Mouse (Mus musculus): ENCODE results near the gene Palm. TPM values are rescaled to one million over a fixed set of nuclear protein-coding genes. Genes with fewer than 3 reads are reported as not detected.

The Palm gene
- polyA plus RNA-seq, 1 experiment from 2014 or later: 247 TPM

DNA sequence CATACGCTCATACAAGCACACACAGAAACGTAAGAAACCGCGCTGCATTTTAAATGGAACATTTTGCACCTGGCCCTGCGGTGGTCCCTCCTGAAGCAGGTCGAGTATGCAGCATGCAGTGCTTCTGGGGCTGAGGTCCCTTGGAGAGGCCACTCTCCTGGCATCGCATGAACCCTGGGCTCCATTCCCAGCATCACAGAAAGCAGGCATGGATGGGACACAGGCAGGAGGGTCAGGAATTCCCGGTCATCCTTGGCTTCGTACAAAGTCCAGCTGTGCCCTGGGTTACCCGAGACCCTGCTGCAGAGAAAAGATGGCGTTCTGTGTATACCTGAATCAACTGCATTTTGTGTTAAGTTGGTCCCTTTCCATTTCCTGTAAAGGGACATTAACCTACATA, 7.1 kb downstream of the Palm start:
- no peak overlapping the region for H3K9ac ChIP-seq (replicated peaks; ENCODE audit: low read depth, low read length)
- no peak overlapping the region for H3K4me3 ChIP-seq (ENCODE audit: low read depth, low read length)
- H3K9me3 ChIP-seq (ENCODE audit: control insufficient read depth, low read length): no peaks in the 10 kb centered on the region
- H3K36me3 ChIP-seq (ENCODE audit: control insufficient read depth, insufficient read depth, low read length): no peaks in the 10 kb centered on the region
- no peak for ATAC-seq (ENCODE audit: low read depth)
- H3K4me1 ChIP-seq (ENCODE audit: control insufficient read depth, insufficient read depth, low read length): peaks cover 45% of the 10 kb centered on the region
- no peak overlapping the region for H3K4me2 ChIP-seq (ENCODE audit: low read depth, low read length)
- no peak overlapping the region for H3K27ac ChIP-seq (ENCODE audit: low read depth, low read length)
- WGBS: 83% methylated on average over 11 of the region's 11 CpGs
- H3K27me3 ChIP-seq (ENCODE audit: control insufficient read depth, insufficient read depth, low read length): no peaks in the 10 kb centered on the region

GRCm38 (mm10) chr10:79801837-79802236, 8.5 kb downstream of the Palm start:
- Histone ChIP-seq H3K27ac (ENCODE audit: low read depth, low read length) (peak overlapping the region; percentile 92), H3K9me3 (ENCODE audit: control insufficient read depth, low read length) (no peaks in the 10 kb centered on the region), H3K36me3 (ENCODE audit: control insufficient read depth, insufficient read depth, low read length) (no peaks in the 10 kb centered on the region), H3K9ac (replicated peaks; ENCODE audit: low read depth, low read length) (peak overlapping the region; percentile 26; the same call in 1 of the 2 replicates), H3K4me2 (ENCODE audit: low read depth, low read length) (no peak overlapping the region), H3K4me1 (ENCODE audit: control insufficient read depth, insufficient read depth, low read length) (peaks cover 48% of the 10 kb centered on the region), H3K27me3 (ENCODE audit: control insufficient read depth, insufficient read depth, low read length) (no peaks in the 10 kb centered on the region), H3K4me3 (ENCODE audit: low read depth, low read length) (no peak overlapping the region)
- WGBS: 39% methylated on average over 3 of the region's 3 CpGs
- no peak for ATAC-seq (ENCODE audit: low read depth)

DNA sequence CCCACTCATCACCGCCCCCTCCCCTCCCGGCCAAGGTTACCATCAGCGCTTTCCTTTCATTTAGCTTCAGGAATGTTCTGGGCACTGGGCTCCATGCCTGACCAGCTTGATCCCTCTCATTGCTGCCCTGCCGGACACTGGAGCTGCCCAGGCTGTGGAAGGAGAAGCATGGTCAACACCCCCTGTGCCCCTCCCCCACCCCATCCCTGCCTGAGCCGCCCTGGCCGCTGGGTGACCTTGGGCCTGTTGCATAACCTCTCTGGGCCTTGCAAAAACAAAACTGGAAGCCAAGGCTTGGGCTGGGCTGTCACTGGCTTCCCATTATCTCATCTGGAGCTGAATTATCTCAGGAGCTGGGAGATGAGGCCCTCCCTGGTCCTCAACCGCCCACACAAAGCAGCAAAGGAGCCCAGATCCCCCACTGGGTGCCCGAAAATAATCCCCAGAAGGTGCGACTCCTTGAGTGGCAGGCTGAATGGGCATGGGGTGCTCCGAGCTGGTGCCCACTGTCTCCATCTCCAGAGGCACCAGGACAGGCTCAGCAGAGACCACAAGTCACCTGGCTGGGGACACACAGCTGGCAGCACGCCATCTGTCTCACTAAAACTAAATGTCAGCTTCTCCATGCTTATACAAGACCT, 9.1 kb downstream of the Palm start:
- 29% methylated on average over 10 of the region's 11 CpGs for WGBS
- ATAC-seq (ENCODE audit: low read depth): no peak
- peaks cover 2% of the 10 kb centered on the region; the same call in 1 of the 2 replicates for H3K36me3 ChIP-seq (ENCODE audit: control insufficient read depth, insufficient read depth, low read length)
- peaks cover 42% of the 10 kb centered on the region for H3K4me1 ChIP-seq (ENCODE audit: control insufficient read depth, insufficient read depth, low read length)
- H3K27me3 ChIP-seq (ENCODE audit: control insufficient read depth, insufficient read depth, low read length): no peaks in the 10 kb centered on the region
- no peak overlapping the region for H3K4me3 ChIP-seq (ENCODE audit: low read depth, low read length)
- H3K9ac ChIP-seq (replicated peaks; ENCODE audit: low read depth, low read length): peak overlapping the region; percentile 26; the same call in 1 of the 2 replicates
- H3K4me2 ChIP-seq (ENCODE audit: low read depth, low read length): no peak overlapping the region
- H3K9me3 ChIP-seq (ENCODE audit: control insufficient read depth, low read length): no peaks in the 10 kb centered on the region
- peak overlapping the region; percentile 92 for H3K27ac ChIP-seq (ENCODE audit: low read depth, low read length)

- Histone ChIP-seq H3K9ac (replicated peaks; ENCODE audit: low read depth, low read length) (peak overlapping the region; percentile 25; the same call in 1 of the 2 replicates), H3K27ac (ENCODE audit: low read depth, low read length) (peak overlapping the region; percentile 92), H3K4me3 (ENCODE audit: low read depth, low read length) (peak overlapping the region; percentile 17; the same call in 1 of the 2 replicates), H3K4me2 (ENCODE audit: low read depth, low read length) (peak overlapping the region; percentile 49), H3K9me3 (ENCODE audit: control insufficient read depth, low read length) (no peaks in the 10 kb centered on the region), H3K4me1 (ENCODE audit: control insufficient read depth, insufficient read depth, low read length) (peaks cover 41% of the 10 kb centered on the region), H3K27me3 (ENCODE audit: control insufficient read depth, insufficient read depth, low read length) (no peaks in the 10 kb centered on the region), H3K36me3 (ENCODE audit: control insufficient read depth, insufficient read depth, low read length) (peaks cover 7% of the 10 kb centered on the region)
- peak; percentile 94 for ATAC-seq (ENCODE audit: low read depth)
- 2% methylated on average over 29 of the region's 29 CpGs for WGBS
These were observed 10.4 kb downstream of the Palm start for GRCm38 (mm10) chr10:79803716-79804323.

DNA sequence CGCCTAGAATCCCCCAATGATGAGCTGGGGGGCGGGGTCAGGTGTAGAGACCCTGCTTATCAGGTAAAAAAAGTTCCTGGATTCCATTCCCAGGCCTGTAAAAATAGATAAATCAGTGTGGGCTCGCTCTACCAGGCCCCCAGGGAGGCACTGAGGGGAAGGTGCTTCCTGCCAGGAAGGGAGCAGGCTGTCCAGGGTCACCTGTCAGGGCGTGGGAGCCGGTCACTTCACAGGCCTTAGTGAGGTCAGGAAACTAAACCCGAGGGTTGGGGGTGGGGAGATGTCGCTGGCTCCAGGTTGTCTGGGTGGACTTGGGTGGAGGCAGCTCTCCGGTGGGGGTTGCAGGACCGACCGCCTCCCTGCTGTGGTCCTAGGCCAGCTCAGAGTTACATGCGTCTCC, 12.3 kb downstream of the Palm start:
- no peak overlapping the region for H3K27ac ChIP-seq (ENCODE audit: low read depth, low read length)
- no peak overlapping the region for H3K4me2 ChIP-seq (ENCODE audit: low read depth, low read length)
- no peak overlapping the region for H3K4me3 ChIP-seq (ENCODE audit: low read depth, low read length)
- peaks cover 41% of the 10 kb centered on the region for H3K4me1 ChIP-seq (ENCODE audit: control insufficient read depth, insufficient read depth, low read length)
- ATAC-seq (ENCODE audit: low read depth): no peak
- H3K36me3 ChIP-seq (ENCODE audit: control insufficient read depth, insufficient read depth, low read length): peaks cover 20% of the 10 kb centered on the region
- no peaks in the 10 kb centered on the region for H3K27me3 ChIP-seq (ENCODE audit: control insufficient read depth, insufficient read depth, low read length)
- no peaks in the 10 kb centered on the region for H3K9me3 ChIP-seq (ENCODE audit: control insufficient read depth, low read length)
- WGBS: 75% methylated on average over 11 of the region's 11 CpGs
- no peak overlapping the region for H3K9ac ChIP-seq (replicated peaks; ENCODE audit: low read depth, low read length)

GRCm38 (mm10) chr10:79806331-79806730, 13.0 kb downstream of the Palm start:
- Histone ChIP-seq H3K4me3 (ENCODE audit: low read depth, low read length) (no peak overlapping the region), H3K9me3 (ENCODE audit: control insufficient read depth, low read length) (no peaks in the 10 kb centered on the region), H3K9ac (replicated peaks; ENCODE audit: low read depth, low read length) (no peak overlapping the region), H3K27me3 (ENCODE audit: control insufficient read depth, insufficient read depth, low read length) (no peaks in the 10 kb centered on the region), H3K36me3 (ENCODE audit: control insufficient read depth, insufficient read depth, low read length) (peaks cover 21% of the 10 kb centered on the region), H3K4me2 (ENCODE audit: low read depth, low read length) (no peak overlapping the region), H3K27ac (ENCODE audit: low read depth, low read length) (no peak overlapping the region), H3K4me1 (ENCODE audit: control insufficient read depth, insufficient read depth, low read length) (peaks cover 41% of the 10 kb centered on the region)
- ATAC-seq (ENCODE audit: low read depth): no peak
- 92% methylated on average over 9 of the region's 9 CpGs for WGBS

GRCm38 (mm10) chr10:79806972-79807371, 13.6 kb downstream of the Palm start:
- Histone ChIP-seq H3K27ac (ENCODE audit: low read depth, low read length) (no peak overlapping the region), H3K4me2 (ENCODE audit: low read depth, low read length) (no peak overlapping the region), H3K4me1 (ENCODE audit: control insufficient read depth, insufficient read depth, low read length) (peaks cover 38% of the 10 kb centered on the region), H3K4me3 (ENCODE audit: low read depth, low read length) (no peak overlapping the region), H3K9ac (replicated peaks; ENCODE audit: low read depth, low read length) (no peak overlapping the region), H3K27me3 (ENCODE audit: control insufficient read depth, insufficient read depth, low read length) (no peaks in the 10 kb centered on the region), H3K36me3 (ENCODE audit: control insufficient read depth, insufficient read depth, low read length) (peaks cover 23% of the 10 kb centered on the region), H3K9me3 (ENCODE audit: control insufficient read depth, low read length) (no peaks in the 10 kb centered on the region)
- WGBS: 84% methylated on average over 10 of the region's 10 CpGs
- no peak for ATAC-seq (ENCODE audit: low read depth)

GRCm38 (mm10) chr10:79807826-79808225, 14.5 kb downstream of the Palm start:
- Histone ChIP-seq H3K4me3 (ENCODE audit: low read depth, low read length) (no peak overlapping the region), H3K9ac (replicated peaks; ENCODE audit: low read depth, low read length) (no peak overlapping the region), H3K9me3 (ENCODE audit: control insufficient read depth, low read length) (no peaks in the 10 kb centered on the region), H3K4me1 (ENCODE audit: control insufficient read depth, insufficient read depth, low read length) (peaks cover 30% of the 10 kb centered on the region), H3K4me2 (ENCODE audit: low read depth, low read length) (no peak overlapping the region), H3K27ac (ENCODE audit: low read depth, low read length) (peak overlapping the region; percentile 17; the same call in 1 of the 2 replicates), H3K36me3 (ENCODE audit: control insufficient read depth, insufficient read depth, low read length) (peaks cover 24% of the 10 kb centered on the region), H3K27me3 (ENCODE audit: control insufficient read depth, insufficient read depth, low read length) (no peaks in the 10 kb centered on the region)
- ATAC-seq (ENCODE audit: low read depth): no peak
- WGBS: 23% methylated on average over 11 of the region's 11 CpGs

GRCm38 (mm10) chr10:79808728-79809127, 15.4 kb downstream of the Palm start:
- H3K4me1 ChIP-seq (ENCODE audit: control insufficient read depth, insufficient read depth, low read length): peaks cover 21% of the 10 kb centered on the region
- no peak overlapping the region for H3K27ac ChIP-seq (ENCODE audit: low read depth, low read length)
- no peak overlapping the region for H3K4me2 ChIP-seq (ENCODE audit: low read depth, low read length)
- no peaks in the 10 kb centered on the region for H3K9me3 ChIP-seq (ENCODE audit: control insufficient read depth, low read length)
- WGBS: 87% methylated on average over 11 of the region's 11 CpGs
- H3K27me3 ChIP-seq (ENCODE audit: control insufficient read depth, insufficient read depth, low read length): no peaks in the 10 kb centered on the region
- H3K4me3 ChIP-seq (ENCODE audit: low read depth, low read length): no peak overlapping the region
- ATAC-seq (ENCODE audit: low read depth): no peak
- H3K36me3 ChIP-seq (ENCODE audit: control insufficient read depth, insufficient read depth, low read length): peaks cover 24% of the 10 kb centered on the region
- no peak overlapping the region for H3K9ac ChIP-seq (replicated peaks; ENCODE audit: low read depth, low read length)
